Mouse (Mus musculus): ENCODE results near the gene Prkcq. TPM values are rescaled to one million over a fixed set of nuclear protein-coding genes. Genes with fewer than 3 reads are reported as not detected.

The Prkcq gene
- total and polyA plus RNA-seq, 2 experiments: 0.29 to 1.8 TPM

GRCm38 (mm10) chr2:11245926-11246325, 74.0 kb downstream of the Prkcq start:
- H3K27ac ChIP-seq (replicated peaks; ENCODE audit: insufficient read depth, low read depth, low read length): no peak overlapping the region
- no peak overlapping the region for H3K9ac ChIP-seq (ENCODE audit: low read depth, low read length)
- no peak for DNase-seq (ENCODE audit: extremely low read depth, low read depth, low spot score)
- no peaks in the 10 kb centered on the region for H3K36me3 ChIP-seq (ENCODE audit: control insufficient read depth, insufficient read depth, low read length)
- no peak overlapping the region for H3K4me3 ChIP-seq (ENCODE audit: insufficient read depth, low read depth, low read length)
- WGBS: 81% methylated on average over 7 of the region's 7 CpGs
- H3K79me2 ChIP-seq (ENCODE audit: control insufficient read depth, insufficient read depth, low read length): no peaks in the 10 kb centered on the region
- TF ChIP-seq CTCF (IDR thresholded peaks at IDR 0.05; ENCODE audit: low read depth, low read length): no peak
- H3K4me1 ChIP-seq (ENCODE audit: control insufficient read depth, insufficient read depth, low read length): no peaks in the 10 kb centered on the region
- H3K27me3 ChIP-seq (ENCODE audit: control insufficient read depth, insufficient read depth, low read length): no peaks in the 10 kb centered on the region

GRCm38 (mm10) chr2:11253945-11254344, 82.0 kb downstream of the Prkcq start:
- Histone ChIP-seq H3K27ac (replicated peaks; ENCODE audit: insufficient read depth, low read depth, low read length) (no peak overlapping the region), H3K36me3 (ENCODE audit: control insufficient read depth, insufficient read depth, low read length) (no peaks in the 10 kb centered on the region), H3K9ac (ENCODE audit: low read depth, low read length) (no peak overlapping the region), H3K27me3 (ENCODE audit: control insufficient read depth, insufficient read depth, low read length) (no peaks in the 10 kb centered on the region), H3K79me2 (ENCODE audit: control insufficient read depth, insufficient read depth, low read length) (no peaks in the 10 kb centered on the region), H3K4me1 (ENCODE audit: control insufficient read depth, insufficient read depth, low read length) (no peaks in the 10 kb centered on the region), H3K4me3 (ENCODE audit: insufficient read depth, low read depth, low read length) (no peak overlapping the region)
- WGBS: 63% methylated on average over 8 of the region's 8 CpGs
- TF ChIP-seq POLR2A (IDR thresholded peaks at IDR 0.05; ENCODE audit: extremely low read depth, insufficient read depth, low read length) (no peak), CTCF (IDR thresholded peaks at IDR 0.05; ENCODE audit: low read depth, low read length) (0 out of 2 replicates have a peak, but pooled peaks have one; percentile 9)
- DNase-seq (ENCODE audit: extremely low read depth, low read depth, low spot score): peak; percentile 6

GRCm38 (mm10) chr2:11254446-11254845, 82.5 kb downstream of the Prkcq start:
- Histone ChIP-seq H3K9ac (ENCODE audit: low read depth, low read length) (no peak overlapping the region), H3K4me3 (ENCODE audit: insufficient read depth, low read depth, low read length) (no peak overlapping the region), H3K27ac (replicated peaks; ENCODE audit: insufficient read depth, low read depth, low read length) (no peak overlapping the region), H3K4me1 (ENCODE audit: control insufficient read depth, insufficient read depth, low read length) (no peaks in the 10 kb centered on the region), H3K79me2 (ENCODE audit: control insufficient read depth, insufficient read depth, low read length) (no peaks in the 10 kb centered on the region), H3K27me3 (ENCODE audit: control insufficient read depth, insufficient read depth, low read length) (no peaks in the 10 kb centered on the region), H3K36me3 (ENCODE audit: control insufficient read depth, insufficient read depth, low read length) (no peaks in the 10 kb centered on the region)
- no peak for DNase-seq (ENCODE audit: extremely low read depth, low read depth, low spot score)
- 84% methylated on average over 4 of the region's 4 CpGs for WGBS
- TF ChIP-seq POLR2A (IDR thresholded peaks at IDR 0.05; ENCODE audit: extremely low read depth, insufficient read depth, low read length): no peak
- no peak for TF ChIP-seq CTCF (IDR thresholded peaks at IDR 0.05; ENCODE audit: low read depth, low read length)

- DNase-seq (ENCODE audit: extremely low read depth, low read depth, low spot score): no peak
- Histone ChIP-seq H3K27ac (replicated peaks; ENCODE audit: insufficient read depth, low read depth, low read length) (no peak overlapping the region), H3K36me3 (ENCODE audit: control insufficient read depth, insufficient read depth, low read length) (no peaks in the 10 kb centered on the region), H3K4me3 (ENCODE audit: insufficient read depth, low read depth, low read length) (no peak overlapping the region), H3K27me3 (ENCODE audit: control insufficient read depth, insufficient read depth, low read length) (no peaks in the 10 kb centered on the region), H3K79me2 (ENCODE audit: control insufficient read depth, insufficient read depth, low read length) (no peaks in the 10 kb centered on the region), H3K4me1 (ENCODE audit: control insufficient read depth, insufficient read depth, low read length) (no peaks in the 10 kb centered on the region), H3K9ac (ENCODE audit: low read depth, low read length) (no peak overlapping the region)
- TF ChIP-seq CTCF (IDR thresholded peaks at IDR 0.05; ENCODE audit: low read depth, low read length) (no peak), POLR2A (IDR thresholded peaks at IDR 0.05; ENCODE audit: extremely low read depth, insufficient read depth, low read length) (no peak)
- WGBS: 85% methylated on average over 6 of the region's 6 CpGs
These were observed 85.4 kb downstream of the Prkcq start for GRCm38 (mm10) chr2:11257260-11257850.

- TF ChIP-seq POLR2A (IDR thresholded peaks at IDR 0.05; ENCODE audit: extremely low read depth, insufficient read depth, low read length): no peak
- TF ChIP-seq CTCF (IDR thresholded peaks at IDR 0.05; ENCODE audit: low read depth, low read length): no peak
- Histone ChIP-seq H3K27ac (replicated peaks; ENCODE audit: insufficient read depth, low read depth, low read length) (no peak overlapping the region), H3K36me3 (ENCODE audit: control insufficient read depth, insufficient read depth, low read length) (no peaks in the 10 kb centered on the region), H3K4me1 (ENCODE audit: control insufficient read depth, insufficient read depth, low read length) (no peaks in the 10 kb centered on the region), H3K4me3 (ENCODE audit: insufficient read depth, low read depth, low read length) (no peak overlapping the region), H3K9ac (ENCODE audit: low read depth, low read length) (no peak overlapping the region), H3K27me3 (ENCODE audit: control insufficient read depth, insufficient read depth, low read length) (no peaks in the 10 kb centered on the region), H3K79me2 (ENCODE audit: control insufficient read depth, insufficient read depth, low read length) (no peaks in the 10 kb centered on the region)
- 61% methylated on average over 1 of the region's 1 CpGs for WGBS
- DNase-seq (ENCODE audit: extremely low read depth, low read depth, low spot score): no peak
These were observed 86.3 kb downstream of the Prkcq start for GRCm38 (mm10) chr2:11258181-11258580.

GRCm38 (mm10) chr2:11259361-11259760, 87.5 kb downstream of the Prkcq start:
- 84% methylated on average over 5 of the region's 5 CpGs for WGBS
- no peaks in the 10 kb centered on the region for H3K36me3 ChIP-seq (ENCODE audit: control insufficient read depth, insufficient read depth, low read length)

More at GRCm38 (mm10) chr2:11259361-11259760, 87.5 kb downstream of the Prkcq start:
- DNase-seq (ENCODE audit: extremely low read depth, low read depth, low spot score): no peak
- Histone ChIP-seq H3K27ac (replicated peaks; ENCODE audit: insufficient read depth, low read depth, low read length) (no peak overlapping the region), H3K4me3 (ENCODE audit: insufficient read depth, low read depth, low read length) (no peak overlapping the region), H3K27me3 (ENCODE audit: control insufficient read depth, insufficient read depth, low read length) (no peaks in the 10 kb centered on the region), H3K4me1 (ENCODE audit: control insufficient read depth, insufficient read depth, low read length) (no peaks in the 10 kb centered on the region), H3K79me2 (ENCODE audit: control insufficient read depth, insufficient read depth, low read length) (no peaks in the 10 kb centered on the region), H3K9ac (ENCODE audit: low read depth, low read length) (no peak overlapping the region)
- TF ChIP-seq CTCF (IDR thresholded peaks at IDR 0.05; ENCODE audit: low read depth, low read length) (no peak), POLR2A (IDR thresholded peaks at IDR 0.05; ENCODE audit: extremely low read depth, insufficient read depth, low read length) (no peak)
